ENCODE assay signal across 9 mouse cellular contexts in genomic region chr16:20424226-20424663, GRCm38 (mm10). TPM values are rescaled to one million over a fixed set of nuclear protein-coding genes. Genes with fewer than 3 reads are reported as not detected.
DNase-seq lines count a peak whose midpoint lies in the region; ATAC-seq and TF ChIP-seq lines count a peak whose summit lies in the region.
"Had no signal": no experiment of that assay in that cellular context is flagged by ENCODE, and none has a peak within 500 bp of the region (broad histone marks: within the 10 kb centered on the region; RNA-seq: fewer than 3 reads in every experiment).

No protein-coding gene starts in this region.

- H3K27ac ChIP-seq in heart, postnatal 0 days (ENCODE audit: low read depth) = peak overlapping the region; percentile 81

- no peak for TF ChIP-seq POLR2A in lung, adult 2 months (IDR thresholded peaks at IDR 0.05; ENCODE audit: borderline replicate concordance, extremely low read depth, low read depth, low read length)
- no peak for TF ChIP-seq POLR2A in myocyte (IDR thresholded peaks at IDR 0.05; ENCODE audit: insufficient read length, low read depth)

- no peak for ATAC-seq in heart, postnatal 0 days (ENCODE audit: insufficient read depth, low read depth)

- TF ChIP-seq CTCF in lung, adult 2 months (IDR thresholded peaks at IDR 0.05; ENCODE audit: insufficient read depth, low read length) = no peak
- TF ChIP-seq CTCF in heart, postnatal 0 days (IDR thresholded peaks at IDR 0.05; ENCODE audit: low read depth) = no peak

- H3K9me3 ChIP-seq in heart, postnatal 0 days (replicated peaks; ENCODE audit: control insufficient read depth, low read length) = no peaks in the 10 kb centered on the region

- no peak for TF ChIP-seq EP300 in heart, postnatal 0 days (IDR thresholded peaks at IDR 0.05; ENCODE audit: low read depth)

- peaks cover 10% of the 10 kb centered on the region for H3K4me1 ChIP-seq in lung, adult 2 months (ENCODE audit: control insufficient read depth, insufficient read depth, low read length)
- peaks cover 17% of the 10 kb centered on the region; the same call in 1 of the 2 replicates for H3K4me1 ChIP-seq in heart, postnatal 0 days (ENCODE audit: control insufficient read depth, insufficient read depth)

- peak overlapping the region; percentile 39 for H3K4me3 ChIP-seq in lung, adult 2 months (replicated peaks; ENCODE audit: extremely low read depth, low read depth, low read length)
- H3K4me3 ChIP-seq in heart, postnatal 0 days (ENCODE audit: low read depth, low read length) = peak overlapping the region; percentile 70
- no peak overlapping the region for H3K4me3 ChIP-seq in myocyte

- H3K79me2 ChIP-seq in myocyte (ENCODE audit: control insufficient read depth, insufficient read depth) = peaks cover 38% of the 10 kb centered on the region

- 40% methylated on average over 7 of the region's 7 CpGs for WGBS in lung, adult 2 months
- 30% methylated on average over 7 of the region's 7 CpGs for WGBS in heart, postnatal 0 days

- peaks cover 27% of the 10 kb centered on the region for H3K36me3 ChIP-seq in heart, postnatal 0 days (replicated peaks; ENCODE audit: control insufficient read depth, insufficient read depth, low read length)
- peaks cover 9% of the 10 kb centered on the region for H3K36me3 ChIP-seq in myocyte (ENCODE audit: control insufficient read depth, insufficient read depth)

- H3K9ac ChIP-seq in heart, postnatal 0 days (replicated peaks; ENCODE audit: low read depth, low read length) = peak overlapping the region; percentile 20; the same call in 1 of the 2 replicates

- DNase-seq in lung, adult 2 months = no peak
- DNase-seq in lung, postnatal 14 days = no peak
- peak; percentile 67 for DNase-seq in c-Kit-positive CD71-positive TER-119-negative erythroid progenitor cells, embryonic 14.5 days (ENCODE audit: low read depth)
- DNase-seq in heart, postnatal 0 days (ENCODE audit: low spot score) = peak; percentile 46
- no peak for DNase-seq in thymus, postnatal 4 days
- DNase-seq in B cell, adult 2 months = no peak
- DNase-seq in frontal cortex, postnatal 36 days (ENCODE audit: low spot score in 2 of 2) = no peak
- DNase-seq: left cerebral cortex, postnatal 4 days had no signal

- H3ac ChIP-seq in myocyte (ENCODE audit: control insufficient read depth, insufficient read length) = no peak overlapping the region

- peak overlapping the region; percentile 81 for H3K4me2 ChIP-seq in heart, postnatal 0 days (ENCODE audit: low read depth, low read length)
- H3K4me2 ChIP-seq in myocyte (ENCODE audit: low read depth) = peak overlapping the region; percentile 86

- H3K27me3 ChIP-seq in heart, postnatal 0 days (ENCODE audit: control insufficient read depth, insufficient read depth, low read length) = no peaks in the 10 kb centered on the region
- no peaks in the 10 kb centered on the region for H3K27me3 ChIP-seq in myocyte (ENCODE audit: control insufficient read depth, insufficient read depth, insufficient read length)

TF ChIP-seq in myocyte, 11 proteins besides CTCF, POLR2A, EP300 and RAD21:
- no peak for TF ChIP-seq REST (IDR thresholded peaks at IDR 0.05; ENCODE audit: insufficient read depth, insufficient read length)

RNA-seq across cellular contexts. Expression of gene Abcc5, which starts 1.9 kb away (rescaled TPM):
- polyA plus RNA-seq in lung, adult 2 months (2012; rRNA removed) = 108 and 148 TPM in 2 replicates
- 60.7 and 64.3 TPM in 2 replicates for total RNA-seq in heart, postnatal 0 days (2014; rRNA removed; ENCODE audit: low replicate concordance)
- 26.0 and 29.9 TPM in 2 replicates for polyA plus RNA-seq in heart, postnatal 0 days (2015; fragmentation: Nextera tagmentation; extraction: Ambion mirVana)
- polyA plus RNA-seq in myocyte (2012; fragmentation: generic; extraction: Trizol) = 23.1 TPM

Comparison
In these comparisons a context has a peak if more than half of its experiments do, and no peak if none do; other contexts are left out.
1. DNase-seq: peak in c-Kit-positive CD71-positive TER-119-negative erythroid progenitor cells, embryonic 14.5 days (single experiment) and heart, postnatal 0 days (single experiment); none in lung, adult 2 months (single experiment), lung, postnatal 14 days (single experiment), thymus, postnatal 4 days (single experiment), B cell, adult 2 months (0 of 2) and frontal cortex, postnatal 36 days (0 of 2).